17 mouse cellular contexts compared by ENCODE assay signal in the genomic region with DNA sequence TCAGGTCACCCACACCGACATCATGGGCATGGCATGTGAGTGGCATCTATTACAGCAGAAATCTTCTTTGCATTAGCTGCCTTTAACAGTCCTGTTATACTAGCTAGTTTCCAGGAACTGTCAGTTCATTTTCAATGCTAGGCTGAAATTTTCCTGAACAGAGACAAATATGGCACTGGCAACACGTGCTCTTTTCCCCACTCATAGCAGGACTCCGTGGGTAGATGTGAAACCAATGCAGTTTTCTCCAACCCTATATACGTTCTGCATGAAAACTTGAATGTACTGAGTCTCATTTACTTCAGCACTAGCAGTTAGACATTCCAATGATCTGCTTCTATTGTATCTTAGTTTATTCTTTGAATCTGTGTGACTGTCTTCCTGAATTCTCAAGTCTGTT. TPM values are rescaled to one million over a fixed set of nuclear protein-coding genes. Genes with fewer than 3 reads are reported as not detected.
DNase-seq lines count a peak whose midpoint lies in the region.
"Had no signal": no experiment of that assay in that cellular context is flagged by ENCODE, and none has a peak within 500 bp of the region (broad histone marks: within the 10 kb centered on the region; RNA-seq: fewer than 3 reads in every experiment).

No protein-coding gene starts in this region.

- DNase-seq in frontal cortex, postnatal 36 days (ENCODE audit: low spot score in 2 of 2), result peak; percentile 8 to 35
- no peak for DNase-seq in frontal cortex, postnatal 14 days (ENCODE audit: low spot score in 2 of 2)
- peak; percentile 5 to 6 for DNase-seq in right cerebral cortex, adult 2 months (ENCODE audit: low spot score in 2 of 2)
- DNase-seq in right cerebral cortex, postnatal 10 days (ENCODE audit: low spot score in 2 of 2), result no peak
- peak; percentile 15 for DNase-seq in telencephalon, adult 2 months (ENCODE audit: low read depth, low spot score)
- DNase-seq in layer of hippocampus, postnatal 36 days, result no peak
- DNase-seq: adrenal gland, adult 2 months; adrenal gland, postnatal 10 days; adrenal gland, postnatal 25 days; cerebellum, adult 11-12 months; cerebellum, adult 2 months; cerebellum, adult 9-10 months; cerebellum, postnatal 10 days; cerebellum, postnatal 25 days had no signal

RNA-seq across cellular contexts. Expression of a gene that starts 20.2 kb away (rescaled TPM):
- not detected for total RNA-seq in layer of hippocampus, postnatal 36 days (2021)
- total RNA-seq: adrenal gland, adult 2 months; adrenal gland, postnatal 10 days; adrenal gland, postnatal 25 days; adrenal gland, postnatal 4 days; ES-E14; MEL had no signal

Comparison
In these comparisons a context has a peak if more than half of its experiments do, and no peak if none do; other contexts are left out.
1. DNase-seq: peak in frontal cortex, postnatal 36 days (2 of 2), right cerebral cortex, adult 2 months (2 of 2) and telencephalon, adult 2 months (single experiment); none in frontal cortex, postnatal 14 days (0 of 2), right cerebral cortex, postnatal 10 days (0 of 2) and layer of hippocampus, postnatal 36 days (0 of 2).